Mouse (Mus musculus) T-helper 2 cell (primary cell): ENCODE data around the gene 0610009B22Rik.

Experiments
- in situ Hi-C: fragments of 300-600 bp; cut with MboI, MseI; formaldehyde crosslinking; loops from one replicate; pipeline ENCODE4 v1.15.1; 2025; ENCODE audit warnings: high pct_unique_total_duplicates

Gene 0610009B22Rik

DNA sequence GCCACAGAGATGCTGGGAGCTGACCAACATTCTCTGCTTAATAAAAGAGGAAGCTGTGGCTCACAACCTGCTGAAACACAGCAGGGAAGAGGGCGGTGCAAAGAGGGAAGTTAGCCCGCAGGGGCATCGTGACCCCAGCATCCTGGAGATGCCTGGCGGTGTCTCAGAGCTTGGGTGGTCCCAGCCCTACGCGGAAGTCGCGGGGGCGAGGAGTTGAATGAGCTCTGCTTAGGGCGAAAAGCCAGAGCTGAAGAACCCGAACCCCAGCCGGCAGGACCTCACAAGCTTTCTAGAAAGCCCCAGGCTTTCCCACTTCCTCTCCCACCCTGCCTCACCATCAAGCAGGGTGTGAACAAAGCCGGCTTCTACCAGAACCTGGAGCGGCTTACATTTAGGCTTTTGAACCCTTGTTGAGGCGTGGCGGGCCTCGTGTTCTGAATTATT lies 50.7 kb downstream of the 0610009B22Rik start:
- in situ Hi-C loops, result no loop called here

- in situ Hi-C loops, result no loop called here
These were observed 52.4 kb downstream of the 0610009B22Rik start for GRCm38 (mm10) chr11:51636323-51636684.

DNA sequence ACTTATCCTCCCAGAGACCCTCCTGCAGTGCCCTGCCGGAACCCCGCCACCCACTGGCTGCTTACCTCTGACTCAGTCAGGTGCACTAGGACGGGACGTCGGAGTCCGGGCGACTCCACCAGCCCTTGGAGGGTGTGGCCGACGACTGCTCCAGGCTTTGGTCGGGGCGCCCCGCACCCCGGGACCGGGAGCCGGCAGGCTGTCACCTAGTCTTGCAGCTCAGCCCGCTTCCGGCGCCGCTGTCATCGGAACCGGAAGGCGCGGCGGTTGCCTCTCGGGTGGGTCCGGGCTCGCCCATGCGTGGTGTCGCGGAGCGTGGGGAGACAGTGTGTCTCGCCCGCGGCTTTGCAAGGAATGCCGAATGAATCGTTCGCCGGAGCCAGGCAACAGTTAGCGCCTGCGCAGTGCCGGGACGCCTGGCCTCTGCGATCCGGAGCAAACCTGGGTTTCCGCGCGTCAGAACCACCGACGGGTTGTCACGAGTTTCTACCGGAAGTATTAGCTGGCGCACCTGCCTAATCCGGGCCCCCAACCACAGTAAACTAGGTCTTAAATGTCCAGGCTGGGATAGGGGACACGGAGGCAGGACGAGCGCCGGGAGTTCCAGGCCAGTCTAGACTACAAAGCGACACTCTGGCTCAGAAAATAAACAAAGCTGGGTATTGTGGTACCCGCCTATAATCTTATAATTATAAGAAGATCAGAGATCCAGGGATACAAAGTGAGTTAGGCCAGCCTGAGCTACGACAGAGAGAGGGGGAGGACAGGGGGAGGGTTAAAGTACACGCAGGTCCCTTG lies 53.0 kb downstream of the 0610009B22Rik start, which contains the start of gene Rmnd5b:
Rmnd5b (minus strand) TSS at position 372 of the 798 bp plus-strand sequence.
- in situ Hi-C loops, result no loop called here
